Mouse (Mus musculus): ENCODE measurements at regions not wholly inside any gene's neighbourhood (a gene's known extent, or its start where the extent isn't known, plus 50 kb on each side); places are given as distances from the start of the nearest gene placed in this dataset.
"Not testable (repeated sequence)": the region's sequence is repeated elsewhere in the genome, so short reads cannot be mapped to it uniquely, and the experiment has no call there.

- no peak for DNase-seq
- intact Hi-C loops (cut with DNase I), result no loop called here
These were observed 296.8 kb downstream of the Arl6ip6 start for GRCm38 (mm10) chr2:53488301-53488700.

GRCm38 (mm10) chr2:53490805-53491585, 299.5 kb downstream of the Arl6ip6 start:
- intact Hi-C loops (cut with DNase I), result no loop called here
- H3K27ac ChIP-seq, result no peak overlapping the region

More at GRCm38 (mm10) chr2:53488301-53488700, 296.8 kb downstream of the Arl6ip6 start:
- H3K27ac ChIP-seq, result no peak overlapping the region
- TF ChIP-seq CTCF (IDR thresholded peaks at IDR 0.05), result no peak
- no peak overlapping the region for H3K4me3 ChIP-seq

DNA sequence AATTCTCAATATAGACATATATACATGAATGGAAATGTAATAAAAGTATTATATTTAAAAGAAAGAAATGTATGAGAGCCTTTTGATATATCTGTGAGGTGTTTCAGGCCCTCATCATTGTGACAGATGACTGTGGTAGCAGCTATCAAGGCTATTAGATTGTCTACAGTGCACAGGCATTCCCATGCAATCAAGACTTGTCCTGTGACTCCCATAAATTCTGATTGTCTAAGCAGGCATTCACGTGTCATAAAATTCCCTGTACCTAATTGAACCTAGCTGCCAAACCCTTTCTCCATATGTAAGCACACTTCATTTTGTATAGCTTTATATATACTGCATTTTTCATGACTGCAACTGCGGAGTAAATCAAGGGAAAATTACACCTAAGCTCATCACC, 301.3 kb downstream of the Arl6ip6 start:
- no peak for DNase-seq
- intact Hi-C loops (cut with DNase I), result no loop called here
- Histone ChIP-seq H3K27ac (no peak overlapping the region), H3K4me3 (no peak overlapping the region)
- no peak for TF ChIP-seq CTCF (IDR thresholded peaks at IDR 0.05)

More at GRCm38 (mm10) chr2:53490805-53491585, 299.5 kb downstream of the Arl6ip6 start:
- TF ChIP-seq CTCF (IDR thresholded peaks at IDR 0.05), result no peak
- no peak for DNase-seq
- no peak overlapping the region for H3K4me3 ChIP-seq

GRCm38 (mm10) chr2:53501657-53502274, 310.2 kb downstream of the Arl6ip6 start:
- TF ChIP-seq CTCF (IDR thresholded peaks at IDR 0.05), result no peak
- no peak for DNase-seq
- Histone ChIP-seq H3K4me3 (no peak overlapping the region), H3K27ac (no peak overlapping the region)
- intact Hi-C loops (cut with DNase I), result no loop called here

- TF ChIP-seq CTCF (IDR thresholded peaks at IDR 0.05), result no peak
- Histone ChIP-seq H3K27ac (no peak overlapping the region), H3K4me3 (no peak overlapping the region)
- intact Hi-C loops (cut with DNase I), result no loop called here
- no peak for DNase-seq
These were observed 310.7 kb downstream of the Arl6ip6 start for GRCm38 (mm10) chr2:53502275-53502667.

DNA sequence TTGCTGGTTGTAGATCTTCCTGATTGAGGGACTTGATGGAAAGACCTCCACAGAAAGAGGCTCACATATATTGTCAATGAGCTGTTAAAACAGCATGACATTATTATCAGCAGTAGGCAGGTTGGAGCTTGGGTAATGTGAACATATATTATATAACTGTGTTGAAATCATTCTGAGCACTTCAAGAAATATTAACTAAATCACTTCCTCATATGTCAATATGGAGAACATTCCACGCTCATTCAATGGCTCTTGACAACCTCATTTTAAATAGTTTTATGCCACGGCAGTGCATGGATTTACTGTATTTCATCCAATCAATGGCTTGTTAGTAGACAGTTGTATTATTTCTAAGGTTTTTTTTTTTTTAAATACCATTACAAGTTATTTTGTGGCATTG, 350.6 kb downstream of the Arl6ip6 start:
- DNase-seq, result no peak
- Histone ChIP-seq H3K27ac (no peak overlapping the region), H3K4me3 (no peak overlapping the region)
- TF ChIP-seq CTCF (IDR thresholded peaks at IDR 0.05), result no peak
- intact Hi-C loops (cut with DNase I), result no loop called here

DNA sequence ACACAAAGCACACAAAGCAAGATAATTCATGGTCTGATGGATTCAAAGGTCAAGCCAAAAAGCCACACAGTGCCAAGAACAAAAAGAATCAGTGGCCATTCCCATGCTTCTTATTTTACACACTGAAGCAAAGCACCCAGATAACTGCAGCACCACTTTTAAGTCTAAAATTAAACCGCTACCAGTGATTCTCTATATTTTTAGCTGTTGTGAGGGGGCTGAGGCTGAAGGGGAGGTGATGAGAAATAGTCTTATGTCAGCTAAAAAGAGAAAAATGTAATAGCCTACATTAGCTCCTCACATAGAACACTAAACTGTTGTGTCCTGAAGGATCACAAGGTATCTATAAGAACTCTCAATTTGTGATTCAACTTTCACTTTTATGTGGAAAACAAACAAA, 382.5 kb downstream of the Arl6ip6 start:
- no peak overlapping the region for H3K27ac ChIP-seq
- no peak for TF ChIP-seq CTCF (IDR thresholded peaks at IDR 0.05)
- DNase-seq, result no peak
- intact Hi-C loops (cut with DNase I), result no loop called here
- H3K4me3 ChIP-seq, result no peak overlapping the region

GRCm38 (mm10) chr2:53605829-53606228, 414.3 kb downstream of the Arl6ip6 start:
- no peak for TF ChIP-seq CTCF (IDR thresholded peaks at IDR 0.05)
- no peak overlapping the region for H3K4me3 ChIP-seq
- intact Hi-C loops (cut with DNase I), result no loop called here
- no peak overlapping the region for H3K27ac ChIP-seq
- DNase-seq, result no peak

- intact Hi-C loops (cut with DNase I), result no loop called here
- Histone ChIP-seq H3K27ac (no peak overlapping the region), H3K4me3 (no peak overlapping the region)
- no peak for DNase-seq
- TF ChIP-seq CTCF (IDR thresholded peaks at IDR 0.05), result no peak
These were observed 428.2 kb downstream of the Arl6ip6 start for GRCm38 (mm10) chr2:53619681-53620080.

DNA sequence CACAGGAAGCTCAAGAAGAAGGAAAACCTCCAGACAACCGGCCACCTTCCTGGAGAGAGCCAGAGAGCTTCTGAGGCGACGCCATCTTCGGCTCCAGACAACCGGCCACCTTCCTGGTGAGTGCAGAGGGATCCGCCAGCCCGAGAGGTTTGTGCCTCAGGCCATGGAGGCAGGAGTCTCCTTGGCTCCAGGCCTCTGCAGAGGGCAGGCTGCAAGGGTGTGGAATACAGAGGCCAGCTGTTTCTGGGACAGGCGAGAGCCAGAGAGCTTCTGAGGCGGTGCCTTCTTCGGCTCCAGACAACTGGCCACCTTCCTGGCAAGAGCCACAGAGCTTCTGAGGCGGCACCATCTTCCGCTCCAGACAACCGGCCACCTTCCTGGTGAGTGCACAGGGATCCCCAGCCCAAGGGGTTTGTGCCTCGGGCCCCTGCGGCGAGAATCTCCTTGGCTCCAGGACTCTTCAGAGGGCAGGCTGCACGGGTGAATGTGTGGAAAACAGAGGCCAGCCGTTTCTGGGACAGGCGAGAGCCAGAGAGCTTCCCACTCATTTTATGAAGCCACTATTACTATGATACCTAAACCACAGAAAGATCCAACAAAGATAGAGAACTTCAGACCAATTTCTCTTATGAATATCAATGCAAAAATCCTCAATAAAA, 441.4 kb downstream of the Arl6ip6 start:
- intact Hi-C loops (cut with DNase I); DNase-seq; H3K27ac ChIP-seq; H3K4me3 ChIP-seq: not testable (repeated sequence)

DNA sequence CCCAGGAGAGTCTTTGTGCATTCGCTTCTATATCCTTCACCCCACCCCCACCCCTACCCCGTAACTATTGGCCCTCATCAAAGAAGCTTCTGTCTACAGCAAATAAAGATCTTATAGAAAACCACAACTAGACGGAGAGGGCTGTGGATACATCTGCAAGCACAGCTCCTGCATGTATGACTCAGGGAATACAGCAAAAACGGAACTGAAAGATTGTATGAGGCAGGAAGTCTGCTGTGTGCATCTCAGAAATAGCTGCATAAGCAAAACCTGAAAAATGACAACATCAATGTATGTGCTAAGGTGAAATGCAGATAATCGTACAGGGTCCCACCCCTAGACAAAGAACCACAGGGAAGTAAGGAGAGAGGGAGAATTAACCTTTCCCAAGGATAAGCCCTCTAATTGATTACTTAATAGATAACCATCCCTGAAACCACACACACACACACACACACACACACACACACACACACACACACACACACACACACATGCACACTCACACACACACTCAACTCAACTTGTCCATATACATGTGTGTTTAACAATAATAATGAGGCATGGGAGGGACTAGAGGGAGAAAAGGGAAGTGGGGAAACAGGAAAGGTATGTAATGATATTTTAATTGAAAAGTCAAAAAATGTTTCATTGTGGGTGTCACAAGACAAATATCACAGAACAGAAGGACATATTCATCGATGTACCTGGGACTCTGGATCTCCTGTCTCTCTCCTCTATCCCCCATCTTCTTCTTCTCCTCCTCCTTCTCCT, 416.6 kb downstream of the Rprm start:
- Histone ChIP-seq H3K27ac (no peak overlapping the region), H3K4me3 (no peak overlapping the region)
- DNase-seq, result no peak
- intact Hi-C loops (cut with DNase I), result no loop called here
- no peak for TF ChIP-seq CTCF (IDR thresholded peaks at IDR 0.05)

DNA sequence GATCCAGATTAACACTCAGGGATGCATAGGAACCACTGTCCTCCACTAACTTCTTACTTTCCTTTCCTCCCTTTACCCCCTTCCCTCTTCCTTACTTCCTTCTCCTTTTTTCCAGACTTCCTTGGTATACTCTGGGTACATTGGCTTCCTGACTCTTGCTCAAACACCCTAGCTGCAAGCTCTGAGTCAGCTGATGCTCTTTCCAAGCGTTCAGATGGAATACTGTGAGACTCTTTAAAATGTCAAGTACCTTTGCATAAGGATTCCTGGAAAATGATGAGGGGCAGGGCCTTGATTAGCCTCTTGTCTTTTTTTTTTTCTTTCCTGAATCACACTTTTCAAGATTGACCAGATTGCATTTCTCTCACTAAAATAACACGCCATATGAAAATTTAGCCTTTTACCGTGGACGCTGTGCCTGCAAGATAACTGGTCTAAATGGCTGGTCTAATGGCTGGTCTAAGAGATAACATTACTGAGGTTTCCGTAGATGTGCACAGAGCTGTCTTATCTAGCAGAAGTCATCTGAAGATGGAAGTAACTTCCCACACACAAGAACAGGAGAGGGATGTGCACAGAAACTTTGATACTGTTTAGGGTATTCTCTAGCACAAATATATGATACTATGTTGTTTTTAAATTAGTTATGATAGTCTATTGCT, 404.9 kb downstream of the Rprm start:
- TF ChIP-seq CTCF (IDR thresholded peaks at IDR 0.05), result no peak
- intact Hi-C loops (cut with DNase I), result no loop called here
- no peak overlapping the region for H3K27ac ChIP-seq
- no peak overlapping the region for H3K4me3 ChIP-seq
- no peak for DNase-seq
